Mouse (Mus musculus) neural tube, embryonic 15.5 days (tissue): Measurements from ENCODE around the gene Lrrc3c. TPM values are rescaled to one million over a fixed set of nuclear protein-coding genes. Genes with fewer than 3 reads are reported as not detected.

Experiments used
- ATAC-seq: fragments of 200-750 bp; cut with Nextera tagmentation; 2 replicates; pipeline ENCODE4 v1.8.0; 2017; ENCODE audit warnings: mild to moderate bottlenecking, moderate TSS enrichment, moderate library complexity; ENCODE audit not compliant: low FRiP score
- H3K27ac ChIP-seq: fragments of 300-500 bp; sonication (generic); replicated peaks from 2 replicates; pipeline ENCODE4 v1.5.1; 2015; ENCODE audit warnings: mild to moderate bottlenecking, inconsistent platforms
- H3K27me3 ChIP-seq: fragments of 300-500 bp; sonication (generic); replicated peaks from 2 replicates; pipeline ENCODE4 v1.6.1; 2015; ENCODE audit warnings: inconsistent platforms
- H3K36me3 ChIP-seq: fragments of 300-500 bp; sonication (generic); 2 replicates; pipeline ENCODE4 v1.6.1; 2015; ENCODE audit warnings: inconsistent platforms
- H3K4me1 ChIP-seq: fragments of 300-500 bp; sonication (generic); 2 replicates; pipeline ENCODE4 v1.6.1; 2015; ENCODE audit warnings: inconsistent platforms
- H3K4me2 ChIP-seq: fragments of 300-500 bp; sonication (generic); 2 replicates; pipeline ENCODE4 v1.6.1; 2015; ENCODE audit warnings: inconsistent platforms, mild to moderate bottlenecking, moderate library complexity
- H3K4me3 ChIP-seq: fragments of 300-500 bp; sonication (generic); replicated peaks from 2 replicates; pipeline ENCODE4 v1.5.1; 2015; ENCODE audit warnings: mild to moderate bottlenecking, inconsistent platforms
- H3K9ac ChIP-seq: fragments of 300-500 bp; sonication (generic); replicated peaks from 2 replicates; pipeline ENCODE4 v1.6.1; 2015; ENCODE audit warnings: mild to moderate bottlenecking, inconsistent platforms
- H3K9me3 ChIP-seq: fragments of 300-500 bp; sonication (generic); replicated peaks from 2 replicates; pipeline ENCODE4 v1.6.1; 2016; ENCODE audit warnings: inconsistent platforms
- WGBS: fragments of 180-500 bp; shearing (Covaris S2); methylation state at CpG from one replicate; pipeline ENCODE4 v1.1.7; 2015; ENCODE audit warnings: mixed read lengths; 5-methylcytosine and 5-hydroxymethylcytosine counted together
- polyA plus RNA-seq: library from polyadenylated mRNA; unstranded; fragments of >200 nt; fragmentation: Nextera tagmentation; extraction: Ambion mirVana; gene quantifications from 2 replicates; pipeline ENCODE4 v1.2.1, GENCODE M21; 2015

The Lrrc3c gene
- polyA plus RNA-seq, 1 experiment from 2014 or later, result not detected

- Histone ChIP-seq H3K4me2 (no peak overlapping the region), H3K27ac (no peak overlapping the region), H3K4me3 (no peak overlapping the region), H3K4me1 (no peaks in the 10 kb centered on the region), H3K9me3 (no peaks in the 10 kb centered on the region), H3K9ac (no peak overlapping the region), H3K27me3 (0 out of 2 replicates have a peak, but pooled peaks cover 4% of the 10 kb centered on the region), H3K36me3 (no peaks in the 10 kb centered on the region)
- no peak for ATAC-seq
- WGBS, result 86% methylated on average over 1 of the region's 1 CpGs
Measured at GRCm38 (mm10) chr11:98637501-98637900, 39.4 kb downstream of the Lrrc3c start.

DNA sequence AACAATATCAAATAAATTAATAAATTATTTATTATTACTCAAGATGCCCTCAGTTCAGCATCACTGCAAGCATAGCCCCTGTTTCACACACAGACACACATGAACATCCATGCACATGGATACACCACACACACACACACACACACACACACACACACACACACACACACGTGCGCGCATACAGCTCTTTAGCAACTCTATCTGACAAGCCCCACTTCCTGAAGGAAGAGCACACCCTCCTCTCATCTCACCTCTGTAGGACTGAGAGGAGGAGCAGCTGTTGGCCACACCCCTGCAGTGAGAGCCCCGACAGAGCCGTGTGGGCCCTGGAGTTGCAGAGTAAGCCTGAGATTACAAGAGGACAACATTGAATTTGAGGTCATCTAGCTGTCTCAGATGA, 42.0 kb downstream of the Lrrc3c start:
- Histone ChIP-seq H3K27ac (no peak overlapping the region), H3K4me3 (no peak overlapping the region)
- 73% methylated on average over 5 of the region's 5 CpGs for WGBS

GRCm38 (mm10) chr11:98644757-98645156, 46.7 kb downstream of the Lrrc3c start:
- Histone ChIP-seq H3K27me3 (peaks cover 10% of the 10 kb centered on the region; the same call in 1 of the 2 replicates), H3K9me3 (no peaks in the 10 kb centered on the region), H3K27ac (no peak overlapping the region), H3K9ac (no peak overlapping the region), H3K4me3 (no peak overlapping the region), H3K4me2 (no peak overlapping the region), H3K36me3 (no peaks in the 10 kb centered on the region), H3K4me1 (no peaks in the 10 kb centered on the region)
- no peak for ATAC-seq
- WGBS, result 94% methylated on average over 3 of the region's 3 CpGs

More for the DNA sequence above, 42.0 kb downstream of the Lrrc3c start:
- H3K4me1 ChIP-seq, result no peaks in the 10 kb centered on the region
- H3K36me3 ChIP-seq, result no peaks in the 10 kb centered on the region
- H3K9ac ChIP-seq, result no peak overlapping the region
- no peak overlapping the region for H3K4me2 ChIP-seq
- H3K9me3 ChIP-seq, result no peaks in the 10 kb centered on the region
- no peak for ATAC-seq
- H3K27me3 ChIP-seq, result 0 out of 2 replicates have a peak, but pooled peaks cover 4% of the 10 kb centered on the region

- H3K27me3 ChIP-seq, result peaks cover 6% of the 10 kb centered on the region; the same call in 1 of the 2 replicates
- no peak for ATAC-seq
- 76% methylated on average over 2 of the region's 2 CpGs for WGBS
- no peak overlapping the region for H3K27ac ChIP-seq
- no peak overlapping the region for H3K9ac ChIP-seq
- H3K36me3 ChIP-seq, result no peaks in the 10 kb centered on the region
- no peaks in the 10 kb centered on the region for H3K9me3 ChIP-seq
- H3K4me2 ChIP-seq, result no peak overlapping the region
- H3K4me3 ChIP-seq, result no peak overlapping the region
- no peaks in the 10 kb centered on the region for H3K4me1 ChIP-seq
Measured at GRCm38 (mm10) chr11:98645946-98646345, 47.9 kb downstream of the Lrrc3c start.

- Histone ChIP-seq H3K4me3 (no peak within 1 kb of the TSS), H3K36me3 (no peaks in the 10 kb centered on the region), H3K9ac (no peak within 1 kb of the TSS), H3K27ac (no peak within 1 kb of the TSS), H3K4me1 (no peaks in the 10 kb centered on the region), H3K9me3 (no peaks in the 10 kb centered on the region), H3K4me2 (no peak within 1 kb of the TSS), H3K27me3 (peaks cover 6% of the 10 kb centered on the region; the same call in 1 of the 2 replicates)
- 68% methylated on average over 2 of the region's 2 CpGs for WGBS
- ATAC-seq, result no peak
Measured at GRCm38 (mm10) chr11:98646459-98646858, 48.4 kb downstream of the Lrrc3c start, which contains the start of gene Gsdma2. Gene Gsdma2 (plus strand): TSS chr11:98646759.

Other genes starting within 250 kb of the Lrrc3c start
- gene Ppp1r1b, start 249.9 kb upstream of the Lrrc3c start, polyA plus RNA-seq, result 2.5 and 3.7 TPM in 2 replicates
- 31.6 and 37.6 TPM in 2 replicates for gene Stard3, start 239.9 kb upstream of the Lrrc3c start, polyA plus RNA-seq
- 1.4 and 1.7 TPM in 2 replicates for gene Tcap, start 214.5 kb upstream of the Lrrc3c start, polyA plus RNA-seq
- gene Pnmt, start 211.8 kb upstream of the Lrrc3c start, polyA plus RNA-seq, result 2.2 and 2.9 TPM in 2 replicates
- gene Pgap3, start 197.8 kb upstream of the Lrrc3c start, polyA plus RNA-seq, result 7.4 and 9.6 TPM in 2 replicates
- 7.3 and 9.4 TPM in 2 replicates for gene Erbb2, start 185.8 kb upstream of the Lrrc3c start, polyA plus RNA-seq
- 243 and 278 TPM in 2 replicates for gene Mien1, start 159.3 kb upstream of the Lrrc3c start, polyA plus RNA-seq
- 1.1 and 8.3 TPM in 2 replicates for gene Grb7, start 151.9 kb upstream of the Lrrc3c start, polyA plus RNA-seq
- gene Ikzf3, start 52.3 kb upstream of the Lrrc3c start, polyA plus RNA-seq, result 0.18 and 1.3 TPM in 2 replicates
- gene Zpbp2, start 47.2 kb upstream of the Lrrc3c start, polyA plus RNA-seq, result 0.45 TPM in 1 of 2 replicates, not detected in the other
- 92.9 and 99.8 TPM in 2 replicates for gene Ormdl3, start 10.9 kb upstream of the Lrrc3c start, polyA plus RNA-seq
- 0.42 and 0.79 TPM in 2 replicates for gene Gm12355, start 27.4 kb downstream of the Lrrc3c start, polyA plus RNA-seq
- not detected in 2 replicates for gene Gsdma3, start 28.1 kb downstream of the Lrrc3c start, polyA plus RNA-seq
- 0.14 and 0.15 TPM in 2 replicates for gene Gsdma2, start 48.5 kb downstream of the Lrrc3c start, polyA plus RNA-seq
- 0.06 TPM in 1 of 2 replicates, not detected in the other for gene Gsdma, start 66.1 kb downstream of the Lrrc3c start, polyA plus RNA-seq
- 185 and 191 TPM in 2 replicates for gene Psmd3, start 84.3 kb downstream of the Lrrc3c start, polyA plus RNA-seq
- gene Csf3, start 103.0 kb downstream of the Lrrc3c start, polyA plus RNA-seq, result not detected in 2 replicates
- gene Med24, start 131.1 kb downstream of the Lrrc3c start, polyA plus RNA-seq, result 59.6 and 60.9 TPM in 2 replicates
- 104 and 125 TPM in 2 replicates for gene Thra, start 142.3 kb downstream of the Lrrc3c start, polyA plus RNA-seq
- gene Nr1d1, start 177.0 kb downstream of the Lrrc3c start, polyA plus RNA-seq, result 3.8 and 4.0 TPM in 2 replicates
- 27.5 and 30.1 TPM in 2 replicates for gene Msl1, start 197.2 kb downstream of the Lrrc3c start, polyA plus RNA-seq
- 44.3 and 46.8 TPM in 2 replicates for gene Casc3, start 206.6 kb downstream of the Lrrc3c start, polyA plus RNA-seq
- gene Rapgefl1, start 238.5 kb downstream of the Lrrc3c start, polyA plus RNA-seq, result 12.5 and 13.7 TPM in 2 replicates